26 mouse cellular contexts compared by ENCODE assay signal in genomic region chr8:92875795-92876194, GRCm38 (mm10). TPM values are rescaled to one million over a fixed set of nuclear protein-coding genes. Genes with fewer than 3 reads are reported as not detected.
A peak's percentile ranks its signal among the peaks of the same experiment; 100 is the strongest.
DNase-seq lines count a peak whose midpoint lies in the region; ATAC-seq and TF ChIP-seq lines count a peak whose summit lies in the region.
"Had no signal": no experiment of that assay in that cellular context is flagged by ENCODE, and none has a peak within 500 bp of the region (broad histone marks: within the 10 kb centered on the region; RNA-seq: fewer than 3 reads in every experiment).

No protein-coding gene starts in this region.

- TF ChIP-seq POLR2A in liver, adult 2 months (IDR thresholded peaks at IDR 0.05; ENCODE audit: extremely low read depth, insufficient read depth, low read length), result no peak

- no peaks in the 10 kb centered on the region for H3K27me3 ChIP-seq in forebrain, embryonic 14.5 days (replicated peaks; ENCODE audit: control insufficient read depth, insufficient read depth, low read length)
- H3K27me3 ChIP-seq in forebrain, embryonic 15.5 days, result no peaks in the 10 kb centered on the region
- no peaks in the 10 kb centered on the region for H3K27me3 ChIP-seq in liver, adult 2 months (ENCODE audit: control insufficient read depth, insufficient read depth, low read length)
- H3K27me3 ChIP-seq in liver, embryonic 11.5 days (replicated peaks; ENCODE audit: control insufficient read depth, insufficient read depth, low read length), result no peaks in the 10 kb centered on the region
- H3K27me3 ChIP-seq: forebrain, embryonic 12.5 days; heart, embryonic 13.5 days; hindbrain, embryonic 12.5 days; limb, embryonic 12.5 days; lung, embryonic 15.5 days had no signal

- no peaks in the 10 kb centered on the region for H3K36me3 ChIP-seq in forebrain, embryonic 14.5 days (ENCODE audit: control insufficient read depth, insufficient read depth, low read length)
- no peaks in the 10 kb centered on the region for H3K36me3 ChIP-seq in forebrain, embryonic 15.5 days
- H3K36me3 ChIP-seq in liver, adult 2 months (ENCODE audit: control insufficient read depth, insufficient read depth, low read length), result no peaks in the 10 kb centered on the region
- H3K36me3 ChIP-seq in liver, embryonic 11.5 days (ENCODE audit: control insufficient read depth, insufficient read depth, low read length), result no peaks in the 10 kb centered on the region
- peaks cover 30% of the 10 kb centered on the region for H3K36me3 ChIP-seq in macrophage (ENCODE audit: inconsistent target)
- H3K36me3 ChIP-seq: forebrain, embryonic 12.5 days; hindbrain, embryonic 12.5 days had no signal

- peak; percentile 35 for DNase-seq in forebrain, embryonic 14.5 days (ENCODE audit: low spot score)
- DNase-seq in liver, adult 2 months (ENCODE audit: extremely low read depth, low read depth, low spot score), result peak; percentile 42
- DNase-seq in liver, embryonic 11.5 days (ENCODE audit: low spot score), result no peak
- DNase-seq in brain, adult 2 months (ENCODE audit: low read depth, low spot score), result peak; percentile 51
- DNase-seq in thymus, postnatal 36 days, result no peak
- DNase-seq: adrenal gland, postnatal 25 days; cerebellum, adult 18-20 months; cerebellum, postnatal 25 days; gastrocnemius, postnatal 14 days; heart, postnatal 14 days; midbrain, embryonic 14.5 days; thymus, postnatal 25 days had no signal

- TF ChIP-seq CTCF in liver, adult 2 months (IDR thresholded peaks at IDR 0.05; ENCODE audit: low read depth, low read length), result no peak

- H3K27ac ChIP-seq in forebrain, embryonic 14.5 days (ENCODE audit: low read depth, low read length), result no peak overlapping the region
- H3K27ac ChIP-seq in forebrain, embryonic 15.5 days (replicated peaks), result no peak overlapping the region
- no peak overlapping the region for H3K27ac ChIP-seq in liver, adult 2 months (replicated peaks; ENCODE audit: insufficient read depth, low read depth, low read length)
- no peak overlapping the region for H3K27ac ChIP-seq in liver, embryonic 11.5 days (ENCODE audit: low read depth, low read length)
- 0 out of 2 replicates have a peak overlapping the region, but pooled peaks have one; percentile 12 for H3K27ac ChIP-seq in macrophage
- H3K27ac ChIP-seq: forebrain, embryonic 12.5 days; heart, adult 2 months; heart, embryonic 13.5 days; hindbrain, embryonic 12.5 days; limb, embryonic 12.5 days; liver, embryonic 14.5 days; lung, embryonic 15.5 days had no signal

- H3K4me3 ChIP-seq in forebrain, embryonic 14.5 days (ENCODE audit: low read depth, low read length), result no peak overlapping the region
- no peak overlapping the region for H3K4me3 ChIP-seq in forebrain, embryonic 15.5 days
- H3K4me3 ChIP-seq in liver, adult 2 months (ENCODE audit: insufficient read depth, low read depth, low read length), result no peak overlapping the region
- no peak overlapping the region for H3K4me3 ChIP-seq in liver, embryonic 11.5 days (ENCODE audit: low read depth, low read length)
- no peak overlapping the region for H3K4me3 ChIP-seq in macrophage (ENCODE audit: inconsistent target)
- H3K4me3 ChIP-seq: erythroblast, embryonic 14.5 days; forebrain, embryonic 12.5 days; heart, adult 2 months; heart, embryonic 13.5 days; hindbrain, embryonic 12.5 days; limb, embryonic 12.5 days; lung, embryonic 15.5 days had no signal

- no peaks in the 10 kb centered on the region for H3K79me2 ChIP-seq in liver, adult 2 months (ENCODE audit: control insufficient read depth, insufficient read depth, low read length)
- no peaks in the 10 kb centered on the region for H3K79me2 ChIP-seq in macrophage (ENCODE audit: inconsistent target)

- H3K9ac ChIP-seq in forebrain, embryonic 14.5 days (ENCODE audit: low read length), result no peak overlapping the region
- no peak overlapping the region for H3K9ac ChIP-seq in forebrain, embryonic 15.5 days (replicated peaks)
- no peak overlapping the region for H3K9ac ChIP-seq in liver, adult 2 months (ENCODE audit: low read depth, low read length)
- no peak overlapping the region for H3K9ac ChIP-seq in liver, embryonic 11.5 days (ENCODE audit: low read depth, low read length)
- H3K9ac ChIP-seq: forebrain, embryonic 12.5 days; heart, embryonic 13.5 days; hindbrain, embryonic 12.5 days; limb, embryonic 12.5 days; liver, embryonic 14.5 days; lung, embryonic 15.5 days had no signal

- ATAC-seq in forebrain, embryonic 14.5 days, result no peak
- ATAC-seq in forebrain, embryonic 15.5 days (replicated peaks), result no peak
- ATAC-seq in liver, embryonic 11.5 days (replicated peaks; ENCODE audit: low FRiP score), result no peak
- ATAC-seq in erythroblast, adult 5-6 weeks (replicated peaks; ENCODE audit: low FRiP score, poor library complexity, severe bottlenecking), result no peak
- ATAC-seq: CD4-positive, CD25-positive, alpha-beta regulatory T cell, adult 4 months; intestine, postnatal 0 days had no signal

- 30% methylated on average over 10 of the region's 10 CpGs for WGBS in forebrain, embryonic 14.5 days
- WGBS in forebrain, embryonic 15.5 days, result 35% methylated on average over 10 of the region's 10 CpGs
- whole genome bisulfite sequencing in liver, adult 2 months, result 86% methylated on average over 10 of the region's 10 CpGs
- 82% methylated on average over 10 of the region's 10 CpGs for WGBS in liver, embryonic 11.5 days
- WGBS in macrophage (ENCODE audit: missing documents), result 8% methylated on average over 10 of the region's 10 CpGs

- no peaks in the 10 kb centered on the region for H3K9me3 ChIP-seq in forebrain, embryonic 14.5 days (replicated peaks; ENCODE audit: control insufficient read depth, low read length)
- H3K9me3 ChIP-seq in forebrain, embryonic 15.5 days, result no peaks in the 10 kb centered on the region
- no peaks in the 10 kb centered on the region for H3K9me3 ChIP-seq in liver, embryonic 11.5 days (ENCODE audit: control insufficient read depth, low read length)
- H3K9me3 ChIP-seq: forebrain, embryonic 12.5 days; heart, embryonic 13.5 days; hindbrain, embryonic 12.5 days; limb, embryonic 12.5 days had no signal

- no peaks in the 10 kb centered on the region for H3K4me1 ChIP-seq in forebrain, embryonic 14.5 days (ENCODE audit: control insufficient read depth, insufficient read depth, low read length)
- H3K4me1 ChIP-seq in forebrain, embryonic 15.5 days, result peaks cover 9% of the 10 kb centered on the region
- no peaks in the 10 kb centered on the region for H3K4me1 ChIP-seq in liver, adult 2 months (ENCODE audit: control insufficient read depth, insufficient read depth, low read length)
- H3K4me1 ChIP-seq in liver, embryonic 11.5 days (replicated peaks; ENCODE audit: control insufficient read depth, insufficient read depth, low read length), result no peaks in the 10 kb centered on the region
- H3K4me1 ChIP-seq: forebrain, embryonic 12.5 days; heart, embryonic 13.5 days; hindbrain, embryonic 12.5 days; lung, embryonic 15.5 days had no signal

- H3K4me2 ChIP-seq in forebrain, embryonic 14.5 days (ENCODE audit: low read length), result no peak overlapping the region
- no peak overlapping the region for H3K4me2 ChIP-seq in forebrain, embryonic 15.5 days (replicated peaks)
- H3K4me2 ChIP-seq in liver, embryonic 11.5 days, result no peak overlapping the region
- H3K4me2 ChIP-seq: forebrain, embryonic 12.5 days; heart, embryonic 13.5 days; hindbrain, embryonic 12.5 days; limb, embryonic 12.5 days; lung, embryonic 15.5 days had no signal

RNA-seq across cellular contexts. Expression of gene Lpcat2, which starts 20.7 kb away (rescaled TPM):
- polyA plus RNA-seq in forebrain, embryonic 14.5 days (2014; fragmentation: Nextera tagmentation; extraction: Ambion mirVana), result 5.1 and 7.4 TPM in 2 replicates
- 4.0 and 7.7 TPM in 2 replicates for polyA plus RNA-seq in forebrain, embryonic 15.5 days (2015; fragmentation: Nextera tagmentation; extraction: Ambion mirVana)
- 2.5 and 2.7 TPM in 2 replicates for total RNA-seq in liver, adult 2 months (2014; rRNA removed)
- polyA plus RNA-seq in liver, adult 2 months (2012; rRNA removed), result 0.39 and 0.82 TPM in 2 replicates
- polyA plus RNA-seq in liver, embryonic 11.5 days (2014; fragmentation: Nextera tagmentation; extraction: Ambion mirVana), result 3.3 and 4.3 TPM in 2 replicates
- total RNA-seq in macrophage (2018; cell fraction: chromatin; rRNA removed), result 100 to 1,000 TPM in 11 of 26 experiments, 10 to 100 TPM in 15; 33.5 to 208 (median 94.6) TPM
- 10 to 100 TPM; 29.3 to 73.2 (median 45.2) TPM for total RNA-seq in macrophage (2018; cell fraction: cytosol; rRNA removed)
- total RNA-seq in macrophage (2018; cell fraction: nucleus; rRNA removed), result 100 to 1,000 TPM in 11 of 26 experiments, 10 to 100 TPM in 15; 49.3 to 165 (median 97.6) TPM
- 21.3 to 65.7 TPM (median 29.4 TPM) in 3 replicates for polyA plus RNA-seq in macrophage (2018)
- 7.7 and 29.0 TPM in 2 replicates for total RNA-seq in erythroblast, adult 5-6 weeks (2015; ENCODE audit: low replicate concordance)
- total RNA-seq in erythroblast, adult 5-6 weeks (2017; ENCODE audit: low replicate concordance), result 8.6 and 8.8 TPM in 2 replicates

RNA-seq across cellular contexts. Expression of gene Capns2, which starts 25.4 kb away (rescaled TPM):
- not detected in 2 replicates for polyA plus RNA-seq in forebrain, embryonic 14.5 days (2014; fragmentation: Nextera tagmentation; extraction: Ambion mirVana)
- polyA plus RNA-seq in forebrain, embryonic 15.5 days (2015; fragmentation: Nextera tagmentation; extraction: Ambion mirVana), result 0.17 and 0.37 TPM in 2 replicates
- 0.27 and 0.28 TPM in 2 replicates for total RNA-seq in liver, adult 2 months (2014; rRNA removed)
- not detected in 2 replicates for polyA plus RNA-seq in liver, adult 2 months (2012; rRNA removed)
- polyA plus RNA-seq in liver, embryonic 11.5 days (2014; fragmentation: Nextera tagmentation; extraction: Ambion mirVana), result 0.16 and 0.18 TPM in 2 replicates
- total RNA-seq in macrophage (2018; cell fraction: chromatin; rRNA removed), result 10 to 100 TPM in 23 of 26 experiments, 1 to 10 TPM in 3; 5.8 to 77.0 (median 25.4) TPM
- 1 to 10 TPM in 5 of 26 experiments, under 1 TPM in 17, not detected in 4; 0.15 to 5.0 (median 0.48) TPM for total RNA-seq in macrophage (2018; cell fraction: cytosol; rRNA removed)
- total RNA-seq in macrophage (2018; cell fraction: nucleus; rRNA removed), result 10 to 100 TPM in 23 of 26 experiments, 1 to 10 TPM in 3; 1.8 to 41.9 (median 22.3) TPM
- polyA plus RNA-seq in macrophage (2018), result 1.4 TPM in 1 of 3 replicates, not detected in the others
- total RNA-seq in erythroblast, adult 5-6 weeks (2015; ENCODE audit: low replicate concordance), result not detected in 2 replicates
- not detected in 2 replicates for total RNA-seq in erythroblast, adult 5-6 weeks (2017; ENCODE audit: low replicate concordance)
- total RNA-seq: adrenal gland, postnatal 25 days; gastrocnemius, postnatal 14 days; heart, adult 2 months; megakaryocyte-erythroid progenitor cell, adult 5-6 weeks had no signal
- polyA plus RNA-seq: CD4-positive, CD25-positive, alpha-beta regulatory T cell, adult 4 months; erythroblast, embryonic 14.5 days; heart, adult 2 months had no signal

RNA-seq across cellular contexts. Expression of gene Mmp2, which starts 48.7 kb away (rescaled TPM):
- polyA plus RNA-seq in forebrain, embryonic 14.5 days (2014; fragmentation: Nextera tagmentation; extraction: Ambion mirVana), result 14.5 and 15.8 TPM in 2 replicates
- 11.5 and 12.2 TPM in 2 replicates for polyA plus RNA-seq in forebrain, embryonic 15.5 days (2015; fragmentation: Nextera tagmentation; extraction: Ambion mirVana)
- total RNA-seq in liver, adult 2 months (2014; rRNA removed), result 1.9 TPM in 2 replicates
- 4.1 and 4.4 TPM in 2 replicates for polyA plus RNA-seq in liver, adult 2 months (2012; rRNA removed)
- 48.1 and 49.7 TPM in 2 replicates for polyA plus RNA-seq in liver, embryonic 11.5 days (2014; fragmentation: Nextera tagmentation; extraction: Ambion mirVana)
- 10 to 100 TPM in 1 of 26 experiments, 1 to 10 TPM in 6, under 1 TPM in 14, not detected in 5; 0.38 to 48.6 (median 0.80) TPM for total RNA-seq in macrophage (2018; cell fraction: chromatin; rRNA removed)
- 1 to 10 TPM in 2 of 26 experiments, under 1 TPM in 24; 0.27 to 1.0 (median 0.69) TPM for total RNA-seq in macrophage (2018; cell fraction: cytosol; rRNA removed)
- 1 to 10 TPM in 15 of 26 experiments, under 1 TPM in 8, not detected in 3; 0.29 to 8.6 (median 1.1) TPM for total RNA-seq in macrophage (2018; cell fraction: nucleus; rRNA removed)
- polyA plus RNA-seq in macrophage (2018), result 0.17 to 0.64 TPM (median 0.20 TPM) in 3 replicates
- total RNA-seq in erythroblast, adult 5-6 weeks (2015; ENCODE audit: low replicate concordance), result not detected in 2 replicates
- 1.1 TPM in 1 of 2 replicates, not detected in the other for total RNA-seq in erythroblast, adult 5-6 weeks (2017; ENCODE audit: low replicate concordance)
- total RNA-seq: megakaryocyte-erythroid progenitor cell, adult 5-6 weeks had no signal
- polyA plus RNA-seq: CD4-positive, CD25-positive, alpha-beta regulatory T cell, adult 4 months; erythroblast, embryonic 14.5 days had no signal

Comparison
In these comparisons a context has a peak if more than half of its experiments do, and no peak if none do; other contexts are left out.
1. DNase-seq: peak in forebrain, embryonic 14.5 days (single experiment), liver, adult 2 months (single experiment) and brain, adult 2 months (single experiment); none in liver, embryonic 11.5 days (single experiment) and thymus, postnatal 36 days (0 of 2).